In genomic region chr14:19763527-19763926, GRCm38 (mm10) we compare ENCODE assay signal across 14 mouse cellular contexts. TPM values are rescaled to one million over a fixed set of nuclear protein-coding genes. Genes with fewer than 3 reads are reported as not detected.
A peak's percentile ranks its signal among the peaks of the same experiment; 100 is the strongest.
DNase-seq lines count a peak whose midpoint lies in the region; ATAC-seq and TF ChIP-seq lines count a peak whose summit lies in the region.
"Had no signal": no experiment of that assay in that cellular context is flagged by ENCODE, and none has a peak within 500 bp of the region (broad histone marks: within the 10 kb centered on the region; RNA-seq: fewer than 3 reads in every experiment).

No protein-coding gene starts in this region.

- DNase-seq in gastrocnemius, adult 2 months: no peak
- DNase-seq in gastrocnemius, postnatal 25 days: no peak
- DNase-seq in kidney, postnatal 0 days (ENCODE audit: low spot score): peak; percentile 84
- no peak for DNase-seq in kidney, adult 9 months
- peak; percentile 66 for DNase-seq in brain, embryonic 14.5 days (ENCODE audit: low read depth)
- no peak for DNase-seq in liver
- DNase-seq: adrenal gland, postnatal 14 days; lung, postnatal 4 days; thymus, postnatal 4 days had no signal

- intact Hi-C loops in gastrocnemius, adult 2 months (cut with DNase I): no loop called here

- no peak for TF ChIP-seq POLR2A in brain, embryonic 14.5 days (IDR thresholded peaks at IDR 0.05; ENCODE audit: borderline replicate concordance, extremely low read depth, insufficient read depth, insufficient read length, poor library complexity, severe bottlenecking)

- H3K9ac ChIP-seq in kidney, postnatal 0 days (ENCODE audit: low read depth, low read length): no peak overlapping the region
- H3K9ac ChIP-seq in hindbrain, embryonic 15.5 days: no peak overlapping the region
- H3K9ac ChIP-seq: embryonic facial prominence, embryonic 15.5 days; liver, embryonic 12.5 days had no signal

- H3K36me3 ChIP-seq in kidney, postnatal 0 days (ENCODE audit: insufficient read depth, low read length): peaks cover 6% of the 10 kb centered on the region; the same call in 1 of the 2 replicates
- no peaks in the 10 kb centered on the region for H3K36me3 ChIP-seq in hindbrain, embryonic 15.5 days
- H3K36me3 ChIP-seq: liver, embryonic 12.5 days had no signal

- TF ChIP-seq CTCF in gastrocnemius, adult 2 months (IDR thresholded peaks at IDR 0.05): no peak
- no peak for TF ChIP-seq CTCF in kidney, postnatal 0 days (IDR thresholded peaks at IDR 0.05; ENCODE audit: low read depth)
- no peak for TF ChIP-seq CTCF in brain, embryonic 14.5 days (IDR thresholded peaks at IDR 0.05; ENCODE audit: borderline replicate concordance, extremely low read depth, insufficient read depth, insufficient read length)

- no peaks in the 10 kb centered on the region for H3K9me3 ChIP-seq in kidney, postnatal 0 days (replicated peaks; ENCODE audit: low read length)
- no peaks in the 10 kb centered on the region for H3K9me3 ChIP-seq in hindbrain, embryonic 15.5 days
- H3K9me3 ChIP-seq: embryonic facial prominence, embryonic 15.5 days; liver, embryonic 12.5 days had no signal

- ATAC-seq in kidney, postnatal 0 days (replicated peaks; ENCODE audit: low FRiP score, low read depth): no peak; the same call in 1 of the 2 replicates
- ATAC-seq in hindbrain, embryonic 15.5 days (ENCODE audit: low FRiP score, low read depth): no peak
- no peak for ATAC-seq in CD4-positive, CD25-positive, alpha-beta regulatory T cell, adult 4 months
- ATAC-seq: inflammation-experienced regulatory T-cells, adult 6 months; liver, embryonic 12.5 days had no signal

- 22% methylated on average over 8 of the region's 8 CpGs for WGBS in kidney, postnatal 0 days
- WGBS in hindbrain, embryonic 15.5 days: 44% methylated on average over 8 of the region's 8 CpGs

- H3K27ac ChIP-seq in gastrocnemius, adult 2 months: peak overlapping the region; percentile 9; the same call in 1 of the 2 replicates
- H3K27ac ChIP-seq in kidney, postnatal 0 days: peak overlapping the region; percentile 47
- peak overlapping the region; percentile 40; the same call in 1 of the 2 replicates for H3K27ac ChIP-seq in hindbrain, embryonic 15.5 days (replicated peaks)
- H3K27ac ChIP-seq: embryonic facial prominence, embryonic 15.5 days; liver, embryonic 12.5 days had no signal

- no peak overlapping the region for H3K4me3 ChIP-seq in gastrocnemius, adult 2 months
- H3K4me3 ChIP-seq in kidney, postnatal 0 days (replicated peaks; ENCODE audit: low read depth, low read length): no peak overlapping the region
- H3K4me3 ChIP-seq in hindbrain, embryonic 15.5 days: no peak overlapping the region
- H3K4me3 ChIP-seq: embryonic facial prominence, embryonic 15.5 days; liver, embryonic 12.5 days had no signal

- H3K4me2 ChIP-seq in kidney, postnatal 0 days (ENCODE audit: low read length): peak overlapping the region; percentile 27
- no peak overlapping the region for H3K4me2 ChIP-seq in hindbrain, embryonic 15.5 days
- H3K4me2 ChIP-seq: embryonic facial prominence, embryonic 15.5 days; liver, embryonic 12.5 days had no signal

- H3K4me1 ChIP-seq in kidney, postnatal 0 days (replicated peaks; ENCODE audit: insufficient read depth, low read length): peaks cover 40% of the 10 kb centered on the region
- H3K4me1 ChIP-seq in hindbrain, embryonic 15.5 days (replicated peaks): peaks cover 6% of the 10 kb centered on the region; the same call in 1 of the 2 replicates

- no peaks in the 10 kb centered on the region for H3K27me3 ChIP-seq in kidney, postnatal 0 days (ENCODE audit: insufficient read depth, low read length)
- H3K27me3 ChIP-seq in hindbrain, embryonic 15.5 days: no peaks in the 10 kb centered on the region
- H3K27me3 ChIP-seq: embryonic facial prominence, embryonic 15.5 days; liver, embryonic 12.5 days had no signal

RNA-seq across cellular contexts. Expression of gene Nid2, which starts 12.5 kb away (rescaled TPM):
- total RNA-seq in gastrocnemius, adult 2 months (2021): 1 to 10 TPM; 6.5 to 7.6 TPM
- total RNA-seq in gastrocnemius, postnatal 25 days (2021): 10 to 100 TPM; 13.5 to 14.9 TPM
- 65.3 and 71.0 TPM in 2 replicates for polyA plus RNA-seq in kidney, postnatal 0 days (2015; fragmentation: Nextera tagmentation; extraction: Ambion mirVana)
- polyA plus RNA-seq in brain, embryonic 14.5 days (2012; rRNA removed): 13.8 and 33.2 TPM in 2 replicates
- polyA plus RNA-seq in hindbrain, embryonic 15.5 days (2015; fragmentation: Nextera tagmentation; extraction: Ambion mirVana): 45.7 and 48.2 TPM in 2 replicates
- 1 to 10 TPM; 1.1 to 5.1 TPM for polyA plus RNA-seq in CD4-positive, CD25-positive, alpha-beta regulatory T cell, adult 4 months (2017; shearing (Covaris generic))

Comparison
In these comparisons a context has a peak if more than half of its experiments do, and no peak if none do; other contexts are left out.
1. DNase-seq: peak in kidney, postnatal 0 days (single experiment) and brain, embryonic 14.5 days (single experiment); none in gastrocnemius, adult 2 months (single experiment), gastrocnemius, postnatal 25 days (single experiment), kidney, adult 9 months (single experiment) and liver (single experiment).
2. Peak in every context shown above with its lines, with median percentiles within 50 percentile points of each other: H3K27ac ChIP-seq.